Mouse (Mus musculus): ENCODE results near the gene B3gat1. TPM values are rescaled to one million over a fixed set of nuclear protein-coding genes. Genes with fewer than 3 reads are reported as not detected.

The B3gat1 gene
- polyA plus RNA-seq (2015; fragmentation: Nextera tagmentation; extraction: Ambion mirVana), result 0.21 and 0.32 TPM in 2 replicates

GRCm38 (mm10) chr9:26733206-26733891 is at the start of gene B3gat1:
B3gat1 (plus strand) TSS chr9:26733728.
- Histone ChIP-seq H3K4me2 (replicated peaks) (peak within 1 kb of the TSS; percentile 83), H3K9ac (no peak within 1 kb of the TSS), H3K9me3 (no peaks in the 10 kb centered on the region), H3K4me1 (replicated peaks) (peaks cover 4% of the 10 kb centered on the region; the same call in 1 of the 2 replicates), H3K4me3 (replicated peaks) (peak within 1 kb of the TSS; percentile 40), H3K27ac (no peak within 1 kb of the TSS), H3K27me3 (replicated peaks) (peaks cover 41% of the 10 kb centered on the region), H3K36me3 (no peaks in the 10 kb centered on the region)
- 2% methylated on average over 44 of the region's 65 CpGs for WGBS
- peak; percentile 61 for ATAC-seq

- Histone ChIP-seq H3K36me3 (no peaks in the 10 kb centered on the region), H3K27me3 (replicated peaks) (no peaks in the 10 kb centered on the region), H3K4me3 (replicated peaks) (no peak overlapping the region), H3K27ac (no peak overlapping the region), H3K4me2 (replicated peaks) (no peak overlapping the region), H3K4me1 (replicated peaks) (no peaks in the 10 kb centered on the region), H3K9ac (no peak overlapping the region), H3K9me3 (no peaks in the 10 kb centered on the region)
- ATAC-seq, result no peak
- WGBS, result 72% methylated on average over 1 of the region's 1 CpGs
Measured at GRCm38 (mm10) chr9:26689171-26689570, 44.4 kb upstream of the B3gat1 start.

GRCm38 (mm10) chr9:26689956-26690698 is 43.4 kb upstream of the B3gat1 start:
- ATAC-seq, result no peak
- Histone ChIP-seq H3K27me3 (replicated peaks) (no peaks in the 10 kb centered on the region), H3K9ac (no peak overlapping the region), H3K4me3 (replicated peaks) (no peak overlapping the region), H3K4me1 (replicated peaks) (no peaks in the 10 kb centered on the region), H3K27ac (no peak overlapping the region), H3K4me2 (replicated peaks) (no peak overlapping the region), H3K36me3 (no peaks in the 10 kb centered on the region), H3K9me3 (no peaks in the 10 kb centered on the region)
- WGBS, result 66% methylated on average over 7 of the region's 7 CpGs

- Histone ChIP-seq H3K4me1 (replicated peaks) (no peaks in the 10 kb centered on the region), H3K4me2 (replicated peaks) (no peak overlapping the region), H3K9ac (no peak overlapping the region), H3K36me3 (no peaks in the 10 kb centered on the region), H3K27me3 (replicated peaks) (no peaks in the 10 kb centered on the region), H3K27ac (no peak overlapping the region), H3K4me3 (replicated peaks) (no peak overlapping the region), H3K9me3 (no peaks in the 10 kb centered on the region)
- ATAC-seq, result no peak
- WGBS, result 73% methylated on average over 4 of the region's 4 CpGs
Measured at GRCm38 (mm10) chr9:26692641-26693040, 40.9 kb upstream of the B3gat1 start.

- H3K27ac ChIP-seq, result no peak overlapping the region
- H3K4me3 ChIP-seq (replicated peaks), result no peak overlapping the region
- 88% methylated on average over 3 of the region's 3 CpGs for WGBS
- H3K36me3 ChIP-seq, result no peaks in the 10 kb centered on the region
- H3K9me3 ChIP-seq, result no peaks in the 10 kb centered on the region
- H3K4me1 ChIP-seq (replicated peaks), result no peaks in the 10 kb centered on the region
- no peak overlapping the region for H3K4me2 ChIP-seq (replicated peaks)
- H3K9ac ChIP-seq, result no peak overlapping the region
- H3K27me3 ChIP-seq (replicated peaks), result no peaks in the 10 kb centered on the region
- ATAC-seq, result no peak
Measured at GRCm38 (mm10) chr9:26694656-26695055, 38.9 kb upstream of the B3gat1 start.

- H3K27me3 ChIP-seq (replicated peaks), result no peaks in the 10 kb centered on the region
- no peaks in the 10 kb centered on the region for H3K4me1 ChIP-seq (replicated peaks)
- no peak for ATAC-seq
- no peak overlapping the region for H3K4me3 ChIP-seq (replicated peaks)
- WGBS, result 75% methylated on average over 5 of the region's 5 CpGs
- H3K4me2 ChIP-seq (replicated peaks), result no peak overlapping the region
- no peak overlapping the region for H3K27ac ChIP-seq
- no peaks in the 10 kb centered on the region for H3K36me3 ChIP-seq
- H3K9me3 ChIP-seq, result no peaks in the 10 kb centered on the region
- no peak overlapping the region for H3K9ac ChIP-seq
Measured at GRCm38 (mm10) chr9:26695178-26695577, 38.4 kb upstream of the B3gat1 start.

GRCm38 (mm10) chr9:26698286-26698685 is 35.2 kb upstream of the B3gat1 start:
- ATAC-seq, result no peak
- 72% methylated on average over 2 of the region's 2 CpGs for WGBS
- H3K9me3 ChIP-seq, result no peaks in the 10 kb centered on the region
- H3K27me3 ChIP-seq (replicated peaks), result no peaks in the 10 kb centered on the region
- H3K4me1 ChIP-seq (replicated peaks), result no peaks in the 10 kb centered on the region
- H3K9ac ChIP-seq, result no peak overlapping the region
- no peak overlapping the region for H3K4me2 ChIP-seq (replicated peaks)
- H3K36me3 ChIP-seq, result no peaks in the 10 kb centered on the region
- no peak overlapping the region for H3K27ac ChIP-seq
- no peak overlapping the region for H3K4me3 ChIP-seq (replicated peaks)

- H3K9me3 ChIP-seq, result no peaks in the 10 kb centered on the region
- H3K27ac ChIP-seq, result no peak overlapping the region
- H3K4me1 ChIP-seq (replicated peaks), result no peaks in the 10 kb centered on the region
- ATAC-seq, result no peak
- H3K9ac ChIP-seq, result no peak overlapping the region
- no peak overlapping the region for H3K4me2 ChIP-seq (replicated peaks)
- no peak overlapping the region for H3K4me3 ChIP-seq (replicated peaks)
- 76% methylated on average over 2 of the region's 2 CpGs for WGBS
- no peaks in the 10 kb centered on the region for H3K36me3 ChIP-seq
- H3K27me3 ChIP-seq (replicated peaks), result no peaks in the 10 kb centered on the region
Measured at GRCm38 (mm10) chr9:26700329-26700728, 33.2 kb upstream of the B3gat1 start.

- Histone ChIP-seq H3K9ac (no peak overlapping the region), H3K9me3 (no peaks in the 10 kb centered on the region), H3K4me1 (replicated peaks) (no peaks in the 10 kb centered on the region), H3K36me3 (no peaks in the 10 kb centered on the region), H3K27ac (no peak overlapping the region), H3K4me3 (replicated peaks) (no peak overlapping the region), H3K27me3 (replicated peaks) (no peaks in the 10 kb centered on the region), H3K4me2 (replicated peaks) (no peak overlapping the region)
- ATAC-seq, result no peak
- WGBS, result 71% methylated on average over 3 of the region's 3 CpGs
Measured at GRCm38 (mm10) chr9:26718388-26718787, 15.1 kb upstream of the B3gat1 start.

GRCm38 (mm10) chr9:26721771-26722170 is 11.8 kb upstream of the B3gat1 start:
- 72% methylated on average over 7 of the region's 7 CpGs for WGBS
- no peak overlapping the region for H3K4me2 ChIP-seq (replicated peaks)
- no peak for ATAC-seq

GRCm38 (mm10) chr9:26725709-26726108 is 7.8 kb upstream of the B3gat1 start:
- H3K27me3 ChIP-seq (replicated peaks), result no peaks in the 10 kb centered on the region
- no peak overlapping the region for H3K4me2 ChIP-seq (replicated peaks)
- no peaks in the 10 kb centered on the region for H3K36me3 ChIP-seq
- H3K9me3 ChIP-seq, result no peaks in the 10 kb centered on the region
- no peak overlapping the region for H3K27ac ChIP-seq
- no peak for ATAC-seq
- H3K9ac ChIP-seq, result no peak overlapping the region
- WGBS, result 86% methylated on average over 3 of the region's 3 CpGs
- H3K4me3 ChIP-seq (replicated peaks), result no peak overlapping the region
- H3K4me1 ChIP-seq (replicated peaks), result no peaks in the 10 kb centered on the region

More at GRCm38 (mm10) chr9:26721771-26722170, 11.8 kb upstream of the B3gat1 start:
- Histone ChIP-seq H3K36me3 (no peaks in the 10 kb centered on the region), H3K9ac (no peak overlapping the region), H3K4me1 (replicated peaks) (no peaks in the 10 kb centered on the region), H3K27ac (no peak overlapping the region), H3K4me3 (replicated peaks) (no peak overlapping the region), H3K9me3 (no peaks in the 10 kb centered on the region), H3K27me3 (replicated peaks) (no peaks in the 10 kb centered on the region)

GRCm38 (mm10) chr9:26727445-26727844 is 6.1 kb upstream of the B3gat1 start:
- H3K9ac ChIP-seq, result no peak overlapping the region
- WGBS, result 39% methylated on average over 2 of the region's 2 CpGs
- peaks cover 7% of the 10 kb centered on the region; the same call in 1 of the 2 replicates for H3K27me3 ChIP-seq (replicated peaks)
- H3K4me2 ChIP-seq (replicated peaks), result no peak overlapping the region
- H3K4me1 ChIP-seq (replicated peaks), result no peaks in the 10 kb centered on the region
- ATAC-seq, result no peak
- H3K27ac ChIP-seq, result no peak overlapping the region
- H3K36me3 ChIP-seq, result no peaks in the 10 kb centered on the region
- no peak overlapping the region for H3K4me3 ChIP-seq (replicated peaks)
- no peaks in the 10 kb centered on the region for H3K9me3 ChIP-seq

Measured in intestine, embryonic 15.5 days (tissue).